Mouse (Mus musculus) small intestine, adult 2 months (tissue): ENCODE measurements around the gene Capzb.

Experiments used
- CTCF ChIP-seq: fragments of 200-500 bp; IDR thresholded peaks from 2 replicates; pipeline ENCODE4 v1.5.1; 2012; ENCODE audit warnings: low read depth, mild to moderate bottlenecking, control low read depth, inconsistent platforms, low read length, moderate library complexity, mixed read lengths; ENCODE audit not compliant: insufficient replicate concordance, insufficient read length; ENCODE audit errors: extremely low read depth
- POLR2A ChIP-seq: fragments of 200-500 bp; IDR thresholded peaks from 2 replicates; pipeline ENCODE4 v1.6.1; 2012; ENCODE audit warnings: low read depth, mild to moderate bottlenecking, control low read depth, inconsistent platforms, low read length, moderate library complexity

GRCm38 (mm10) chr4:139145156-139145555 lies 47.5 kb upstream of the Capzb start:
- no peak for TF ChIP-seq POLR2A
- TF ChIP-seq CTCF: peak; percentile 25; the same call in 1 of the 2 replicates
